Mouse (Mus musculus): ENCODE results near the gene Psme1. TPM values are rescaled to one million over a fixed set of nuclear protein-coding genes. Genes with fewer than 3 reads are reported as not detected.

Psme1 gene
- polyA plus RNA-seq, 2 experiments: 51.1 to 99.9 TPM

GRCm38 (mm10) chr14:55542268-55542667 lies 35.7 kb upstream of the Psme1 start:
- Histone ChIP-seq H3K4me1 (replicated peaks; ENCODE audit: control insufficient read depth in 2 of 2, insufficient read depth in 2 of 2, low read length in 1 of 2) (peaks cover 16 to 26% of the 10 kb centered on the region in 2 experiments), H3K9ac (replicated peaks) (no peak overlapping the region), H3K27ac (no peak overlapping the region), H3K4me2 (ENCODE audit: low read depth) (peak overlapping the region; percentile 73), H3K4me3 (ENCODE audit: insufficient read depth in 1 of 2, low read depth in 2 of 2, low read length in 2 of 2) (0 out of 4 replicates have a peak overlapping the region, but pooled peaks of 1 of the 2 experiments have one; percentile 12), H3K36me3 (replicated peaks; ENCODE audit: control insufficient read depth, insufficient read depth, low read depth) (peaks cover 16% of the 10 kb centered on the region), H3K27me3 (ENCODE audit: control insufficient read depth, insufficient read depth, low read length) (no peaks in the 10 kb centered on the region), H3K9me3 (ENCODE audit: control insufficient read depth, low read length) (no peaks in the 10 kb centered on the region)
- WGBS (ENCODE audit: insufficient replicate concordance): 71% methylated on average over 12 of the region's 12 CpGs
- peak; percentile 36; the same call in 1 of the 2 replicates for TF ChIP-seq CTCF (IDR thresholded peaks at IDR 0.05; ENCODE audit: low read depth)
- TF ChIP-seq EP300 (IDR thresholded peaks at IDR 0.05; ENCODE audit: low read depth): 0 out of 2 replicates have a peak, but pooled peaks have one; percentile 28
- DNase-seq (ENCODE audit: low read depth in 3 of 3, low spot score in 3 of 3) (no peak), ATAC-seq (ENCODE audit: insufficient read depth) (no peak)

- Histone ChIP-seq H3K36me3 (replicated peaks; ENCODE audit: control insufficient read depth, insufficient read depth, low read depth) (peaks cover 36% of the 10 kb centered on the region), H3K9ac (replicated peaks) (no peak overlapping the region), H3K27me3 (ENCODE audit: control insufficient read depth, insufficient read depth, low read length) (no peaks in the 10 kb centered on the region), H3K4me3 (ENCODE audit: insufficient read depth in 1 of 2, low read depth in 2 of 2, low read length in 2 of 2) (no peak overlapping the region), H3K27ac (no peak overlapping the region), H3K9me3 (ENCODE audit: control insufficient read depth, low read length) (no peaks in the 10 kb centered on the region), H3K4me2 (ENCODE audit: low read depth) (no peak overlapping the region), H3K4me1 (replicated peaks; ENCODE audit: control insufficient read depth in 2 of 2, insufficient read depth in 2 of 2, low read length in 1 of 2) (peaks cover 13 to 21% of the 10 kb centered on the region in 2 experiments)
- WGBS (ENCODE audit: insufficient replicate concordance): 91% methylated on average over 9 of the region's 9 CpGs
- DNase-seq (ENCODE audit: low read depth in 3 of 3, low spot score in 3 of 3) (no peak), ATAC-seq (ENCODE audit: insufficient read depth) (no peak)
- TF ChIP-seq CTCF (IDR thresholded peaks at IDR 0.05; ENCODE audit: low read depth) (no peak), EP300 (IDR thresholded peaks at IDR 0.05; ENCODE audit: low read depth) (no peak)
Observed at GRCm38 (mm10) chr14:55544334-55544733, 33.6 kb upstream of the Psme1 start.

- WGBS (ENCODE audit: insufficient replicate concordance): 83% methylated on average over 6 of the region's 6 CpGs
- peaks cover 0 to 4% of the 10 kb centered on the region in 2 experiments; a peak in 3 of 4 replicates for H3K4me1 ChIP-seq (replicated peaks; ENCODE audit: control insufficient read depth in 2 of 2, insufficient read depth in 2 of 2, low read length in 1 of 2)
- no peak for TF ChIP-seq CTCF (IDR thresholded peaks at IDR 0.05; ENCODE audit: low read depth)
- no peak for TF ChIP-seq EP300 (IDR thresholded peaks at IDR 0.05; ENCODE audit: low read depth)
Observed at GRCm38 (mm10) chr14:55550191-55550590, 27.7 kb upstream of the Psme1 start.

GRCm38 (mm10) chr14:55551347-55551746 lies 26.6 kb upstream of the Psme1 start:
- peaks cover 3 to 9% of the 10 kb centered on the region in 2 experiments for H3K4me1 ChIP-seq (replicated peaks; ENCODE audit: control insufficient read depth in 2 of 2, insufficient read depth in 2 of 2, low read length in 1 of 2)
- peaks cover 25% of the 10 kb centered on the region for H3K36me3 ChIP-seq (replicated peaks; ENCODE audit: control insufficient read depth, insufficient read depth, low read depth)
- H3K9me3 ChIP-seq (ENCODE audit: control insufficient read depth, low read length): no peaks in the 10 kb centered on the region
- no peak for TF ChIP-seq CTCF (IDR thresholded peaks at IDR 0.05; ENCODE audit: low read depth)
- no peak for TF ChIP-seq EP300 (IDR thresholded peaks at IDR 0.05; ENCODE audit: low read depth)
- no peak overlapping the region for H3K4me2 ChIP-seq (ENCODE audit: low read depth)
- no peaks in the 10 kb centered on the region for H3K27me3 ChIP-seq (ENCODE audit: control insufficient read depth, insufficient read depth, low read length)
- H3K27ac ChIP-seq: no peak overlapping the region
- H3K9ac ChIP-seq (replicated peaks): no peak overlapping the region
- ATAC-seq (ENCODE audit: insufficient read depth): no peak
- no peak overlapping the region for H3K4me3 ChIP-seq (ENCODE audit: insufficient read depth in 1 of 2, low read depth in 2 of 2, low read length in 2 of 2)
- WGBS (ENCODE audit: insufficient replicate concordance): 70% methylated on average over 5 of the region's 5 CpGs
- no peak for DNase-seq (ENCODE audit: low read depth in 3 of 3, low spot score in 3 of 3)

More at GRCm38 (mm10) chr14:55550191-55550590, 27.7 kb upstream of the Psme1 start:
- Histone ChIP-seq H3K27ac (no peak overlapping the region), H3K36me3 (replicated peaks; ENCODE audit: control insufficient read depth, insufficient read depth, low read depth) (peaks cover 28% of the 10 kb centered on the region), H3K9me3 (ENCODE audit: control insufficient read depth, low read length) (no peaks in the 10 kb centered on the region), H3K9ac (replicated peaks) (no peak overlapping the region), H3K4me2 (ENCODE audit: low read depth) (no peak overlapping the region), H3K27me3 (ENCODE audit: control insufficient read depth, insufficient read depth, low read length) (no peaks in the 10 kb centered on the region), H3K4me3 (ENCODE audit: insufficient read depth in 1 of 2, low read depth in 2 of 2, low read length in 2 of 2) (no peak overlapping the region)
- DNase-seq (ENCODE audit: low read depth in 3 of 3, low spot score in 3 of 3) (no peak), ATAC-seq (ENCODE audit: insufficient read depth) (no peak)

- H3K27me3 ChIP-seq (ENCODE audit: control insufficient read depth, insufficient read depth, low read length): no peaks in the 10 kb centered on the region
- peaks cover 25% of the 10 kb centered on the region for H3K36me3 ChIP-seq (replicated peaks; ENCODE audit: control insufficient read depth, insufficient read depth, low read depth)
- no peak overlapping the region for H3K27ac ChIP-seq
- ATAC-seq (ENCODE audit: insufficient read depth): no peak
- peaks cover 4 to 12% of the 10 kb centered on the region in 2 experiments for H3K4me1 ChIP-seq (replicated peaks; ENCODE audit: control insufficient read depth in 2 of 2, insufficient read depth in 2 of 2, low read length in 1 of 2)
- no peak overlapping the region for H3K9ac ChIP-seq (replicated peaks)
- WGBS (ENCODE audit: insufficient replicate concordance): 80% methylated on average over 8 of the region's 8 CpGs
- no peaks in the 10 kb centered on the region for H3K9me3 ChIP-seq (ENCODE audit: control insufficient read depth, low read length)
- no peak for DNase-seq (ENCODE audit: low read depth in 3 of 3, low spot score in 3 of 3)
- TF ChIP-seq EP300 (IDR thresholded peaks at IDR 0.05; ENCODE audit: low read depth): no peak
- TF ChIP-seq CTCF (IDR thresholded peaks at IDR 0.05; ENCODE audit: low read depth): no peak
- H3K4me3 ChIP-seq (ENCODE audit: insufficient read depth in 1 of 2, low read depth in 2 of 2, low read length in 2 of 2): no peak overlapping the region
- H3K4me2 ChIP-seq (ENCODE audit: low read depth): no peak overlapping the region
Observed at GRCm38 (mm10) chr14:55551794-55552193, 26.1 kb upstream of the Psme1 start.

Measured in liver, embryonic 14.5 days (tissue).